Mouse (Mus musculus): Measurements from ENCODE around the gene Nacc2. TPM values are rescaled to one million over a fixed set of nuclear protein-coding genes. Genes with fewer than 3 reads are reported as not detected.

Nacc2 gene
- total RNA-seq (2014; rRNA removed) (50.1 and 61.4 TPM in 2 replicates), polyA plus RNA-seq (2015; fragmentation: Nextera tagmentation; extraction: Ambion mirVana) (28.7 and 29.9 TPM in 2 replicates)

DNA sequence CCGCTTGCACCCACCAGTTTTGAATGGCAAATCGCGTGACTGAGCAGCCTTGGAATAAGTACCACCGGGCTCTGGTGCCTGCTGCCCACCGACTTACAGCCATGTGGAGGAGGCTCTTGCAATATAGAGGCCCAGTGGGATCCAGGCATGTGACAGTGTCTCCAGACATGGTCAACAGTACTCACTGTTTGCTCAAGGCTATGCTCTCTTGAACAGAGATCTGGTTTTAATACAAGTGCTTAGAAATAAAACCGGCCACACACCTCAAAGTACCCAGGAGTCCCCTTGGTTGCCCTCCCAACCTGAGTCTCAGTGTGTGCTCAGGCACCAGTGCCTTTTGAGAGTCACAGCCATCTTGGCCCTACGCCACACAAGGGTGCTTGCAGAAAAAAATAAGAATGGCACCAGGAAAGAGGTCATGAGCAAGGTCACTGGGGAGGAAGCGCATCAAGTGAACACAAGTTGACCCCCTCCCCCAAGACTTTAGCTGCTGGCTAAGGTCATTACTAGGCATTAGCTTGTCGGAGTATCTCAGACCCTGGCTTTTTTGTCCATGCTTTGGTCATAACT is at the start of gene Nacc2:
Gene Nacc2 (minus strand): TSS at position 142 of the 570 bp plus-strand sequence.
- H3K4me1 ChIP-seq (ENCODE audit: insufficient read depth, low read length) = peaks cover 12% of the 10 kb centered on the region
- H3K9ac ChIP-seq (replicated peaks; ENCODE audit: low read length) = peak within 1 kb of the TSS; percentile 63
- 0 out of 2 replicates have a peak, but pooled peaks have one; percentile 28 for ATAC-seq
- WGBS = 28% methylated on average over 9 of the region's 9 CpGs
- H3K4me3 ChIP-seq (ENCODE audit: low read length) = peak within 1 kb of the TSS; percentile 75
- H3K4me2 ChIP-seq (ENCODE audit: low read depth, low read length) = peak within 1 kb of the TSS; percentile 99
- no peak for DNase-seq (ENCODE audit: low spot score)
- H3K27me3 ChIP-seq (ENCODE audit: insufficient read depth, low read length) = no peaks in the 10 kb centered on the region; the same call in 1 of the 2 replicates
- no peak for TF ChIP-seq CTCF (IDR thresholded peaks at IDR 0.05; ENCODE audit: low read depth)
- no peaks in the 10 kb centered on the region for H3K9me3 ChIP-seq (ENCODE audit: low read length)
- peak within 1 kb of the TSS; percentile 26; the same call in 1 of the 2 replicates for H3K27ac ChIP-seq
- H3K36me3 ChIP-seq (ENCODE audit: insufficient read depth, low read length) = no peaks in the 10 kb centered on the region

- Histone ChIP-seq H3K36me3 (ENCODE audit: insufficient read depth, low read length) (no peaks in the 10 kb centered on the region), H3K9ac (replicated peaks; ENCODE audit: low read length) (no peak overlapping the region), H3K4me3 (ENCODE audit: low read length) (no peak overlapping the region), H3K4me2 (ENCODE audit: low read depth, low read length) (no peak overlapping the region), H3K27me3 (ENCODE audit: insufficient read depth, low read length) (no peaks in the 10 kb centered on the region), H3K9me3 (ENCODE audit: low read length) (no peaks in the 10 kb centered on the region), H3K4me1 (ENCODE audit: insufficient read depth, low read length) (peaks cover 5% of the 10 kb centered on the region; the same call in 1 of the 2 replicates), H3K27ac (no peak overlapping the region)
- 74% methylated on average over 2 of the region's 2 CpGs for WGBS
- no peak for ATAC-seq
- DNase-seq (ENCODE audit: low spot score) = no peak
- TF ChIP-seq CTCF (IDR thresholded peaks at IDR 0.05; ENCODE audit: low read depth) = no peak
Measured at GRCm38 (mm10) chr2:26172166-26172565, 49.1 kb upstream of the Nacc2 start.

DNA sequence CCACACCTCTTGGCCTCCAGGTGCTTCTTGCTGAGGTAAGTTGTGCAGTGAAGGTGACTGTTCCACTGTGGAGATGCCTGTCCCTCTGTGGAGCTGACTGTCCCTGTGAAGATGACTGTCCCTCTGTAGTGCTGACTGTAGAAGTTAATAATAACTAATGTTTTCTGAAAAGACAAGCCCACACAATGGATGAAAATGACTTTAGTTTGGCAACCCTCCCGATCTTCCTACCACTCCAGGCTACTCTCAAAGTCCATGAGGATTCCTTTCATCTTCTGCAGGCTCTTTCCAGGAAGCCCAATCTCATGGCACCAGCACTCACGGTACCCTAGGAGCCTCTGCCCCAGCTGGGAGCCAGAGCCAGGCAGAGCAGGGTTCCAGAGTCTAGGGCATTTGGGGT is 47.4 kb upstream of the Nacc2 start:
- DNase-seq (ENCODE audit: low spot score) (no peak), ATAC-seq (no peak)
- H3K4me3 ChIP-seq (ENCODE audit: low read length) = no peak overlapping the region
- H3K27me3 ChIP-seq (ENCODE audit: insufficient read depth, low read length) = no peaks in the 10 kb centered on the region
- no peaks in the 10 kb centered on the region for H3K9me3 ChIP-seq (ENCODE audit: low read length)
- H3K4me1 ChIP-seq (ENCODE audit: insufficient read depth, low read length) = peaks cover 5% of the 10 kb centered on the region; the same call in 1 of the 2 replicates
- no peaks in the 10 kb centered on the region for H3K36me3 ChIP-seq (ENCODE audit: insufficient read depth, low read length)
- H3K27ac ChIP-seq = no peak overlapping the region
- no peak overlapping the region for H3K4me2 ChIP-seq (ENCODE audit: low read depth, low read length)
- 54% methylated on average over 2 of the region's 2 CpGs for WGBS
- no peak for TF ChIP-seq CTCF (IDR thresholded peaks at IDR 0.05; ENCODE audit: low read depth)
- H3K9ac ChIP-seq (replicated peaks; ENCODE audit: low read length) = no peak overlapping the region

GRCm38 (mm10) chr2:26168843-26169579 is 46.0 kb upstream of the Nacc2 start:
- no peaks in the 10 kb centered on the region for H3K36me3 ChIP-seq (ENCODE audit: insufficient read depth, low read length)
- ATAC-seq (0 out of 2 replicates have a peak, but pooled peaks have one; percentile 34), DNase-seq (ENCODE audit: low spot score) (no peak)
- no peak for TF ChIP-seq CTCF (IDR thresholded peaks at IDR 0.05; ENCODE audit: low read depth)
- H3K9me3 ChIP-seq (ENCODE audit: low read length) = no peaks in the 10 kb centered on the region
- no peak overlapping the region for H3K9ac ChIP-seq (replicated peaks; ENCODE audit: low read length)
- H3K4me3 ChIP-seq (ENCODE audit: low read length) = no peak overlapping the region
- H3K27me3 ChIP-seq (ENCODE audit: insufficient read depth, low read length) = no peaks in the 10 kb centered on the region
- WGBS = 36% methylated on average over 11 of the region's 11 CpGs
- no peak overlapping the region for H3K4me2 ChIP-seq (ENCODE audit: low read depth, low read length)
- peaks cover 5% of the 10 kb centered on the region; the same call in 1 of the 2 replicates for H3K4me1 ChIP-seq (ENCODE audit: insufficient read depth, low read length)
- no peak overlapping the region for H3K27ac ChIP-seq

DNA sequence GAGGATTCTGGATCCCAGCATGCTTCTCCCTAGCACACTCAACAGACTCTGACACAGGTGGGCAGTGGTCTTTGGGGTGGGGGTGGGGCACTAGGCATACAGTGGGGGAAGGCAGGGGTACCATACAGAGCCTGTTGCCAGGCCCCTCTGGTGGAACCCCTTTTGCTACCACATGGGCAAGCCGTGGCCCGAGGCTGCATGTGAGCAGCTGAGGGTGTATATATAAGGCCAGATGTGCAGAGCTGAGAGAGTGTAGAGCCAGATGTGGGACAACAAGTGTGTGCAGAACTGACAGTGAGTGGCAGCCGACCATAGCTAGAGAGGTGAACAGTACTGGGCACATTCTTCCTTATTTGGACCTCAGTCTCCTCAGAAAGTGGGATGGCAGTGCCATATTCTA is 43.9 kb upstream of the Nacc2 start:
- no peak for DNase-seq (ENCODE audit: low spot score)
- H3K4me3 ChIP-seq (ENCODE audit: low read length) = no peak overlapping the region
- peaks cover 5% of the 10 kb centered on the region; the same call in 1 of the 2 replicates for H3K4me1 ChIP-seq (ENCODE audit: insufficient read depth, low read length)
- H3K27ac ChIP-seq = no peak overlapping the region
- H3K9ac ChIP-seq (replicated peaks; ENCODE audit: low read length) = no peak overlapping the region
- no peak for TF ChIP-seq CTCF (IDR thresholded peaks at IDR 0.05; ENCODE audit: low read depth)
- H3K9me3 ChIP-seq (ENCODE audit: low read length) = no peaks in the 10 kb centered on the region
- no peaks in the 10 kb centered on the region for H3K27me3 ChIP-seq (ENCODE audit: insufficient read depth, low read length)
- H3K36me3 ChIP-seq (ENCODE audit: insufficient read depth, low read length) = no peaks in the 10 kb centered on the region
- H3K4me2 ChIP-seq (ENCODE audit: low read depth, low read length) = no peak overlapping the region
- ATAC-seq = no peak
- 84% methylated on average over 3 of the region's 3 CpGs for WGBS

DNA sequence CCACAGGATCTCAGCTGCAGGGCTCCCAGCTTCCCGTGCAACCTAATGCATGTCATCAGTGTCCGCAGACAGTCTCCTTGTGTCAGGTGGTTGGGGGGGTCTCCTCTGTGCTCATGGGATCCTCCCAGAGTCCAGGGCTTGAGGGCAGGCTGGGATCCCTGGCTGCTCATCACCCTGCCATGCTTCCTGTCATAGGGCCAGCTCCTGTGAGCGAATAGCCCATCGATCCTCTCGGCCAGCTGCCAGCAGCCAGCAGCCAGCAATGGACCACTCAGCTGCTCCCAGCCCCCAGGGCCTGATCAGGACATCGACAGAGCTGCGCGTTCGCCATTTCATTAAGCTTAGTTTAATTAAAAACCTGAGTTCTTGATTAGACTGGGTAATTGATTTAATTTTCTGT is 35.0 kb upstream of the Nacc2 start:
- no peak overlapping the region for H3K4me3 ChIP-seq (ENCODE audit: low read length)
- H3K4me2 ChIP-seq (ENCODE audit: low read depth, low read length) = no peak overlapping the region
- WGBS = 45% methylated on average over 9 of the region's 9 CpGs
- no peaks in the 10 kb centered on the region for H3K9me3 ChIP-seq (ENCODE audit: low read length)
- no peak for TF ChIP-seq CTCF (IDR thresholded peaks at IDR 0.05; ENCODE audit: low read depth)
- H3K36me3 ChIP-seq (ENCODE audit: insufficient read depth, low read length) = no peaks in the 10 kb centered on the region
- peaks cover 25% of the 10 kb centered on the region for H3K4me1 ChIP-seq (ENCODE audit: insufficient read depth, low read length)
- peak; percentile 66 for DNase-seq (ENCODE audit: low spot score)
- H3K27ac ChIP-seq = peak overlapping the region; percentile 45; the same call in 1 of the 2 replicates
- no peak overlapping the region for H3K9ac ChIP-seq (replicated peaks; ENCODE audit: low read length)
- ATAC-seq = no peak
- no peaks in the 10 kb centered on the region for H3K27me3 ChIP-seq (ENCODE audit: insufficient read depth, low read length)
